Mouse (Mus musculus): ENCODE results near the gene Wdr59. TPM values are rescaled to one million over a fixed set of nuclear protein-coding genes. Genes with fewer than 3 reads are reported as not detected.

Gene Wdr59
- polyA plus RNA-seq, 1 experiment from 2014 or later: 5.4 TPM

Small RNA genes within 50 kb of the gene (microRNA-seq; reads per million reads assigned to microRNA genes)
- not detected for gene Mir1957b

Other genes with a start within 250 kb of the Wdr59 start
- 54.7 and 55.8 TPM in 2 replicates for gene Rfwd3, start 221.9 kb downstream of the Wdr59 start, polyA plus RNA-seq (2014; fragmentation: Nextera tagmentation; extraction: Ambion mirVana)
- gene Mlkl, start 183.9 kb downstream of the Wdr59 start, polyA plus RNA-seq (2014; fragmentation: Nextera tagmentation; extraction: Ambion mirVana): 0.74 and 1.8 TPM in 2 replicates
- gene Fa2h, start 128.3 kb downstream of the Wdr59 start, polyA plus RNA-seq (2014; fragmentation: Nextera tagmentation; extraction: Ambion mirVana): 4.9 and 5.8 TPM in 2 replicates
- 36.9 and 37.7 TPM in 2 replicates for gene Znrf1, start 14.0 kb upstream of the Wdr59 start, polyA plus RNA-seq (2014; fragmentation: Nextera tagmentation; extraction: Ambion mirVana)
- gene Ldhd, start 108.3 kb upstream of the Wdr59 start, polyA plus RNA-seq (2014; fragmentation: Nextera tagmentation; extraction: Ambion mirVana): 1.3 and 1.5 TPM in 2 replicates
- gene Zfp1, start 121.3 kb upstream of the Wdr59 start, polyA plus RNA-seq (2014; fragmentation: Nextera tagmentation; extraction: Ambion mirVana): 26.3 and 26.7 TPM in 2 replicates
- 201 TPM in 1 of 2 replicates, not detected in the other for gene Ctrb1, start 168.9 kb upstream of the Wdr59 start, polyA plus RNA-seq (2014; fragmentation: Nextera tagmentation; extraction: Ambion mirVana)
- gene Bcar1, start 221.7 kb upstream of the Wdr59 start, polyA plus RNA-seq (2014; fragmentation: Nextera tagmentation; extraction: Ambion mirVana): 43.5 and 46.5 TPM in 2 replicates

Measured in stomach, embryonic 14.5 days (tissue).